Mouse (Mus musculus): ENCODE data around the gene Fam168b. TPM values are rescaled to one million over a fixed set of nuclear protein-coding genes. Genes with fewer than 3 reads are reported as not detected.

Gene Fam168b
- polyA plus RNA-seq (2012; rRNA removed), result 361 and 389 TPM in 2 replicates

- peak; percentile 86 for DNase-seq
- H3K4me3 ChIP-seq (replicated peaks; ENCODE audit: extremely low read depth, low read depth, low read length), result peak within 1 kb of the TSS; percentile 97
- WGBS, result under 1% methylated on average over 59 of the region's 59 CpGs
- peaks cover 23% of the 10 kb centered on the region for H3K4me1 ChIP-seq (ENCODE audit: control insufficient read depth, insufficient read depth, low read length)
- peak; percentile 91 for TF ChIP-seq POLR2A (IDR thresholded peaks at IDR 0.05; ENCODE audit: borderline replicate concordance, extremely low read depth, low read depth, low read length)
- no peak for TF ChIP-seq CTCF (IDR thresholded peaks at IDR 0.05; ENCODE audit: insufficient read depth, low read length)
Observed at GRCm38 (mm10) chr1:34842887-34843618, at the start of gene Fam168b. Gene Fam168b, minus strand, starts transcription at chr1:34843065.

GRCm38 (mm10) chr1:34892466-34892865 lies 49.6 kb upstream of the Fam168b start:
- no peaks in the 10 kb centered on the region for H3K4me1 ChIP-seq (ENCODE audit: control insufficient read depth, insufficient read depth, low read length)
- TF ChIP-seq CTCF (IDR thresholded peaks at IDR 0.05; ENCODE audit: insufficient read depth, low read length) (no peak), POLR2A (IDR thresholded peaks at IDR 0.05; ENCODE audit: borderline replicate concordance, extremely low read depth, low read depth, low read length) (no peak)
- H3K4me3 ChIP-seq (replicated peaks; ENCODE audit: extremely low read depth, low read depth, low read length), result no peak overlapping the region
- WGBS, result 56% methylated on average over 3 of the region's 3 CpGs
- no peak for DNase-seq

- DNase-seq, result no peak
- TF ChIP-seq POLR2A (IDR thresholded peaks at IDR 0.05; ENCODE audit: borderline replicate concordance, extremely low read depth, low read depth, low read length) (no peak), CTCF (IDR thresholded peaks at IDR 0.05; ENCODE audit: insufficient read depth, low read length) (0 out of 2 replicates have a peak, but pooled peaks have one; percentile 27)
Observed at GRCm38 (mm10) chr1:34891559-34892289, 48.9 kb upstream of the Fam168b start.

DNA sequence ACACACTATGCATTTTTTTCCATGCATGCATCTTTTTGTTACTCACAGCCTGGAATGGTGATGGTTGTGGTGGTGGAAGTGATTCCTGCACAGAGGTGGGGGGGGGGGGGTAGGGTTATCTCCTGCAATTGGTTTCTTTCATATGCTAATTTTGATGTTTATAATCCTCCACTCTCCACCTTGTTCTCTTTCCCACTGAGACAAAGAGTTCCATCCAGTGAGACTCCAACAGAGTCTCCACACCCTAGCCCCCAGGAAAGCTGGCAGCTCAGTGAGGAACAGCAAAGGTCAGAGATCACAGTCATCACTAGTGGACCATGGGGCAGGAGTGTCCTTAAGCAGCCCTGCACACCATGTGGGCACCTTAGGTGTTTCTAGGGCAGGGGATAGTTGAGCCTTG lies 40.9 kb upstream of the Fam168b start:
- Histone ChIP-seq H3K4me1 (ENCODE audit: control insufficient read depth, insufficient read depth, low read length) (no peaks in the 10 kb centered on the region), H3K4me3 (replicated peaks; ENCODE audit: extremely low read depth, low read depth, low read length) (no peak overlapping the region)
- TF ChIP-seq CTCF (IDR thresholded peaks at IDR 0.05; ENCODE audit: insufficient read depth, low read length) (no peak), POLR2A (IDR thresholded peaks at IDR 0.05; ENCODE audit: borderline replicate concordance, extremely low read depth, low read depth, low read length) (no peak)
- DNase-seq, result no peak

More at GRCm38 (mm10) chr1:34891559-34892289, 48.9 kb upstream of the Fam168b start:
- Histone ChIP-seq H3K4me1 (ENCODE audit: control insufficient read depth, insufficient read depth, low read length) (no peaks in the 10 kb centered on the region), H3K4me3 (replicated peaks; ENCODE audit: extremely low read depth, low read depth, low read length) (no peak overlapping the region)
- WGBS, result 50% methylated on average over 14 of the region's 14 CpGs

DNA sequence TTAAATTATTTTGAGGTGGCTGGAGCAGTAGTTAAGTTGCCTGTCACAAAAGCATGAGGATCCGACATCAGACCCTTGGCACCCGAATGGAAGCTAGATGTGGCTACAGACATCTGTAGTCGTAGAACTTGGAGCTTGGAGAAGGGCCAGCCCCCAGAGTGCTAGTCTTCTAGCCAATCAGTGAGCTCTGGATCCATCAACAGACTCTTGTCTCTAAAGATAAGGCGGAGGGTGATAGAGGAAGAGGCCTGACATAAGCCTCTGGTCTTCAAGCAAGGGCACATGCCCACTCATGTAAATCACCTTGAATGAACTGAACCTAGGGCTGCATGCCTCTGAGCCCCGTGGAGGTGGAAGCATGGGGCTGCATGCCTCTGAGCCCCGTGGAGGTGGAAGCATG lies 36.7 kb upstream of the Fam168b start:
- TF ChIP-seq CTCF (IDR thresholded peaks at IDR 0.05; ENCODE audit: insufficient read depth, low read length), result no peak
- no peak for TF ChIP-seq POLR2A (IDR thresholded peaks at IDR 0.05; ENCODE audit: borderline replicate concordance, extremely low read depth, low read depth, low read length)
- DNase-seq, result no peak
- H3K4me1 ChIP-seq (ENCODE audit: control insufficient read depth, insufficient read depth, low read length), result no peaks in the 10 kb centered on the region
- H3K4me3 ChIP-seq (replicated peaks; ENCODE audit: extremely low read depth, low read depth, low read length), result no peak overlapping the region
- 63% methylated on average over 6 of the region's 6 CpGs for WGBS

DNA sequence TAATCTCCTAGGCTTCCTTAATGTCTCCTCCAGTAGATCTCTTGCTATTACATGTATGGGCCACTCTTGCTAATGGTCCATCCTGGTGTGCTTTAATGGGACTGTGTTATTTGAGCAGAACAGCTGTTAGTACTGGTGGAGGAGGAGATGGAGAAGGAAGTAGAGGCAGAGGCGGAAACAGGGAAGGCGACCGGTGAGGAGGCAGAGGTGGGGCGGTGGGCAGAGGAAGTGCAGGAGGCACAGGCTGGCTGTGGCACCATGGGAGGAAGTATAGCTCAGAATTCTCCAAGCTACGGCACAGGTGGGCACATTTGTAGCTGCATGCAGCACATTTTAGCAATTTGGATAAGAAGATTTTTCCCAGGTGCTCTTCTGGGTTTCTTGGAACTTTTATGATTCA lies 30.7 kb upstream of the Fam168b start:
- TF ChIP-seq POLR2A (IDR thresholded peaks at IDR 0.05; ENCODE audit: borderline replicate concordance, extremely low read depth, low read depth, low read length) (no peak), CTCF (IDR thresholded peaks at IDR 0.05; ENCODE audit: insufficient read depth, low read length) (no peak)
- DNase-seq, result peak; percentile 1
- WGBS, result 81% methylated on average over 5 of the region's 5 CpGs
- no peaks in the 10 kb centered on the region for H3K4me1 ChIP-seq (ENCODE audit: control insufficient read depth, insufficient read depth, low read length)
- no peak overlapping the region for H3K4me3 ChIP-seq (replicated peaks; ENCODE audit: extremely low read depth, low read depth, low read length)

- no peak overlapping the region for H3K4me3 ChIP-seq (replicated peaks; ENCODE audit: extremely low read depth, low read depth, low read length)
- DNase-seq, result no peak
- WGBS, result 93% methylated on average over 9 of the region's 9 CpGs
Observed at GRCm38 (mm10) chr1:34871170-34871569, 28.3 kb upstream of the Fam168b start.

DNA sequence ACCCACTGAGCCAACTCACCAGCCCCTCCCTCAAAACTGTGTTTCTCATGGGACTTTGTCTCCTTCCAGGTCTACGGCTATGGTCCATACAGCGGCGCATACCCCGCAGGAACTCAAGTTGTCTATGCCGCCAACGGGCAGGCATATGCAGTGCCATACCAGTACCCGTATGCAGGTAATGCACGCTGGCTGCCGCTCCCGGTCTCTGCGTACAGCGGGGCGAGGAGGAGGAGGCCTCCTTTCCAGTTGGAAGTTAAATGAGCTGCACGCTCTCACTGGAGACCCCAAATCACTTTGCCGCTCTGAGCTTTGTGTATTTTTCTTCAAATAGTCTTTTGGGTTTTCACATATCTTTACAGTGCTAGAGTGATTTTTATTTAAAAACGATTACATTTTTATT lies 26.4 kb upstream of the Fam168b start:
- TF ChIP-seq CTCF (IDR thresholded peaks at IDR 0.05; ENCODE audit: insufficient read depth, low read length) (no peak), POLR2A (IDR thresholded peaks at IDR 0.05; ENCODE audit: borderline replicate concordance, extremely low read depth, low read depth, low read length) (no peak)
- 96% methylated on average over 16 of the region's 16 CpGs for WGBS
- H3K4me3 ChIP-seq (replicated peaks; ENCODE audit: extremely low read depth, low read depth, low read length), result no peak overlapping the region
- no peaks in the 10 kb centered on the region for H3K4me1 ChIP-seq (ENCODE audit: control insufficient read depth, insufficient read depth, low read length)
- no peak for DNase-seq

More at GRCm38 (mm10) chr1:34871170-34871569, 28.3 kb upstream of the Fam168b start:
- TF ChIP-seq POLR2A (IDR thresholded peaks at IDR 0.05; ENCODE audit: borderline replicate concordance, extremely low read depth, low read depth, low read length), result no peak
- no peak for TF ChIP-seq CTCF (IDR thresholded peaks at IDR 0.05; ENCODE audit: insufficient read depth, low read length)
- no peaks in the 10 kb centered on the region for H3K4me1 ChIP-seq (ENCODE audit: control insufficient read depth, insufficient read depth, low read length)

DNA sequence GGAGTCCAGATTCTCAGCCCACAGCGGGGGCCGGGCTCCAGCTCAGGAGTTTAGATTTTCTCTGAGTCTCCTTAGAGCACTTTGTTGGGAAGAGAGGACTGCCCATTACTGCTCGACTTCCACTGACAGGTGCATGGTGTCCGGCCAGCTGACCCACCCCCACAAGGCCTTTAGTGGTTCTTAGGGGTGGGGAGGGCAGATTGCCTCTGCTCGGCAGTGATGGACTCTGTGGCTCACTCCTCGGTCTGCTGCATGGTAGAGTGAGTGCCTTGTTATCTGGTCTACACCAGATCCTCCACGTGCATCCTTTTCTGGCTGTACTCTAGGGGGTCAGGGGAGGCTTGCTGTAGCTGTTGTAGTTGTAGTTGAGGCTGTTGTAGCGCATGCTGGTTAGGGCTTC lies 25.5 kb upstream of the Fam168b start:
- no peak for TF ChIP-seq POLR2A (IDR thresholded peaks at IDR 0.05; ENCODE audit: borderline replicate concordance, extremely low read depth, low read depth, low read length)
- no peak for TF ChIP-seq CTCF (IDR thresholded peaks at IDR 0.05; ENCODE audit: insufficient read depth, low read length)
- no peaks in the 10 kb centered on the region for H3K4me1 ChIP-seq (ENCODE audit: control insufficient read depth, insufficient read depth, low read length)
- no peak for DNase-seq
- 87% methylated on average over 8 of the region's 8 CpGs for WGBS
- H3K4me3 ChIP-seq (replicated peaks; ENCODE audit: extremely low read depth, low read depth, low read length), result no peak overlapping the region

Measured in lung, adult 2 months (tissue).